Mouse (Mus musculus): ENCODE data around the gene Agap1.

DNA sequence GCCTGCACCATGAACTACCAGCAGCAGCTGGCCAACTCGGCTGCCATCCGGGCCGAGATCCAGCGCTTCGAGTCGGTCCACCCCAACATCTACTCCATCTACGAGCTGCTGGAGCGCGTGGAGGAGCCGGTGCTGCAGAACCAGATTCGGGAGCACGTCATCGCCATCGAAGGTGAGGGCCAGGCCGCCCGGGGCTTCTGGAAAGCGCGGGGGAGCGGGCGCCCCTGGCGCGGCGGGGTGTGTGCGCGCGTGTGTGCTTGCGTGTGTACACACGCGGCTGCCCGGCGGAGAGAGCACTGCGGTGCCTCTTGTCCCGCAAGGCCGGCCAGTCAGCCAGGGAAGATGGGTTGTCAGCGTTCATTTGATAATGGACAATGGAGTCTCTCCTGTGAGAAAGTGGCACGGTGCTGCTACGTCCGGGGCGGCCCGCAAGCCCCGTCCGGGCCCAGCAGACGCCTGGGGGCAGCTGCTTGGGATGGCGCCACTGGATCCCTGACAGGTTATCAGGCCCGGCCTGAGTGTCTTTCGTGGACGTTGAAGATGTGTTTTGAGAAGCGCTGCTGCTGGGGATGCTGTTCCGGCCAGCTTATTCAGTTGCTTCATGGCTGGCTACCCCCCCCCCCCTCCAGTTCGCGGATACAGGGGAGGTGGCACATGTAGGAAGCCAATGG lies 950 bp downstream of the Agap1 start:
- TF ChIP-seq CTCF (IDR thresholded peaks at IDR 0.05): no peak; the same call in 1 of the 2 replicates
- no peak for TF ChIP-seq EP300 (IDR thresholded peaks at IDR 0.05)
